Mouse (Mus musculus) E14TG2a.4 (cell line): Measurements from ENCODE around the gene Mylk4.

Experiments used
- CTCF ChIP-seq: conservative IDR thresholded peaks from 2 replicates; pipeline ENCODE4 v1.5.1; 2014; ENCODE audit warnings: low read length
- NANOG ChIP-seq: IDR thresholded peaks from 2 replicates; pipeline ENCODE4 v1.6.1; 2014; ENCODE audit warnings: borderline replicate concordance, low read length, mixed read lengths
- POU5F1 ChIP-seq: IDR thresholded peaks from 2 replicates; pipeline ENCODE4 v1.6.1; 2014; ENCODE audit warnings: low read length, borderline replicate concordance

- TF ChIP-seq CTCF = peak; percentile 83
- TF ChIP-seq NANOG = no peak
- no peak for TF ChIP-seq POU5F1
These were observed 44.2 kb upstream of the Mylk4 start for GRCm38 (mm10) chr13:32827951-32828350.
